Mouse (Mus musculus) spleen, adult 2 months (tissue): ENCODE data around the gene Slc19a1.

ENCODE experiments used
- CTCF ChIP-seq: fragments of 200-500 bp; IDR thresholded peaks from 2 replicates; pipeline ENCODE4 v1.5.1; 2011; ENCODE audit warnings: mild to moderate bottlenecking, inconsistent platforms; ENCODE audit not compliant: insufficient read depth, insufficient read length, insufficient replicate concordance; ENCODE audit errors: extremely low read depth
- POLR2A ChIP-seq: fragments of 200-500 bp; IDR thresholded peaks from 2 replicates; pipeline ENCODE4 v1.6.1; 2011; ENCODE audit warnings: low read depth, low read length, inconsistent platforms

DNA sequence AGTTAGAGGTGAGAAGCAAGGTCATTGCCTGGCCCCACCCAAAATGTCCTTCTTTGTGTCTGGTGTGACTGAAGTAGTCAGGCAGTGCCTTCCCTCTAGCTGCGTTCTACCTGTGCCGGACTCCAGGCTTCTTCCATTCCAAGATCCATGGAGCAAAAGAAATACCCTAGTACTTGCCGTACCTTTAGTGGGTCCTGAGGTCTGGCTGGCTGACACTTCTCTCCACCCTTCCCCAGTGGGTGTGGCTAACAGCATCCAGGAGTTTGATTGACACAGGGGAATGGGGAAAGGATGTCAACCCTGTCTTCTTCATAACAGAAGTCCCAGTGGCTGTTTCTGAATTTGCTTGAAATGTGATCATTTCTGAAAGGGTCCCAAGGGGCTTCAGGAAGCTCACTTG, 16.6 kb downstream of the Slc19a1 start:
- TF ChIP-seq CTCF, result no peak
- no peak for TF ChIP-seq POLR2A
